Comparison of ENCODE assay signal across 10 mouse cellular contexts in the genomic region with DNA sequence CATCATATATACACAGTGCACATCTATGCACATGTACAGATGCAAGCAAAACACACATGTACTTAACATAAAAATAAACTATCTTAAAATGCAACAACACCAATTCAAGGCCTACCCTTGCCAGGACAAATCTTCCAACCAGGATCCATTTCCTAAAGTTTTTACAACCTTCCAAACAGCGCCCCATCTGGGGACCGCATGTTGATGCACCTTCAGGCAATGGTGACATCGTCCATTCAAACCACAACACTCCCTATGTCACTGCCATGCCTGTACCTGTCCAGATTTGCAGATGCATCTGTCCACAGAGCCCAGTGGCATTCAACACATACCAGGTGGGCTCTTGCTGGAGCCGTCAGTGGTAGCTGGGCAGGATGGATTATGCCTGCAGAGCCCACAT.
"Had no signal": no experiment of that assay in that cellular context is flagged by ENCODE, and none has a peak within 500 bp of the region (broad histone marks: within the 10 kb centered on the region; RNA-seq: fewer than 3 reads in every experiment).

No protein-coding gene starts in this region.

- H3K4me1 ChIP-seq: kidney, embryonic 15.5 days; limb, embryonic 15.5 days; liver, embryonic 13.5 days; midbrain, embryonic 13.5 days had no signal

- H3K27me3 ChIP-seq: limb, embryonic 15.5 days; midbrain, embryonic 13.5 days had no signal

- H3K4me3 ChIP-seq: kidney, embryonic 15.5 days; limb, embryonic 15.5 days; liver, embryonic 13.5 days; midbrain, embryonic 13.5 days had no signal

- H3K4me2 ChIP-seq: kidney, embryonic 15.5 days; limb, embryonic 15.5 days; liver, embryonic 13.5 days; midbrain, embryonic 13.5 days had no signal

- H3K36me3 ChIP-seq: kidney, embryonic 15.5 days; limb, embryonic 15.5 days; liver, embryonic 13.5 days; midbrain, embryonic 13.5 days had no signal

- DNase-seq: kidney, adult 2 months; kidney, postnatal 14 days; layer of hippocampus, postnatal 36 days; liver, embryonic 13.5 days; lung, adult 18-20 months; right cerebral cortex, postnatal 14 days; thymus, postnatal 4 days had no signal

- ATAC-seq: midbrain, embryonic 13.5 days had no signal

- H3K9me3 ChIP-seq: limb, embryonic 15.5 days; midbrain, embryonic 13.5 days had no signal

- H3K9ac ChIP-seq: kidney, embryonic 15.5 days; limb, embryonic 15.5 days; liver, embryonic 13.5 days; midbrain, embryonic 13.5 days had no signal

- H3K27ac ChIP-seq: kidney, embryonic 15.5 days; limb, embryonic 15.5 days; liver, embryonic 13.5 days; midbrain, embryonic 13.5 days had no signal
